Mouse (Mus musculus): Measurements from ENCODE around the gene Scrn1.

DNA sequence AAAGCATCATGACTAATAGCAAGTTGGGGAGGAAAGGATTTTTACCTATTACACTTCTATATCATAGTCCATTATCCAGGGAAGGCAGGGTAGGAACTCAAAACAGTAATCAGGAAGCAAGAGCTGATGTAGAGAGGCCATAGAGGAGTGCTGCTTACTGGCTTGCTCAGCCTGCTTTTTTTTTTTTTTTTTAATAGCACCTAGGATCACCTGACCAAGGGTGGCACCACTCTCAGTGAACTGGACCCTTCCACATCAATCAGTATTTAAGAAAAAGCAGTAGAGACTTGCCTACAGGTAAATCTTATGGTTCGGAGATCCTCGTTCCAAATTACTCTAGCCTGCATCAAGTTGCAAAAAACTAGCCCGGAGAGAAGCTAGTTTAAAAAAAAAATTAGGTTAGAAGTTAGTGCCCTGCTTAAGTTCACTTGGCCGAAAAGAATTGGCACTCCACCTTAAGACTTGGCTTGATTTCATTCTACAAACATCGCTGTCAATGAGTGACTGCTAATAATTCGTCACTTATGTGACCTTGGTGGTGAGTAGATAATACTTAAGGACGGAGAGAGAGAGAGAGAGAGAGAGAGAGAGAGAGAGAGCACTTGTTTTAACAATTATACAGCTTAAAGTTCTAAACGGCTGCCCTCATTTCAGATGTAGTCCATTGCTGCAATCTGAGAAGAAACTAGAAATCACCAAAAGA lies 27.6 kb upstream of the Scrn1 start:
- no peak for TF ChIP-seq CTCF (IDR thresholded peaks at IDR 0.05; ENCODE audit: insufficient read depth, low read depth, low read length)
- TF ChIP-seq POLR2A (IDR thresholded peaks at IDR 0.05; ENCODE audit: insufficient read depth, low read depth, low read length): no peak
